Mouse (Mus musculus) kidney, embryonic 14.5 days (tissue): Measurements from ENCODE around the gene Phf14. TPM values are rescaled to one million over a fixed set of nuclear protein-coding genes. Genes with fewer than 3 reads are reported as not detected.

Source experiments
- ATAC-seq: fragments of 200-750 bp; cut with Nextera tagmentation; 2 replicates; pipeline ENCODE4 v1.8.0; 2017; ENCODE audit warnings: moderate number of reproducible peaks, mild to moderate bottlenecking, moderate TSS enrichment, moderate library complexity; ENCODE audit not compliant: low FRiP score, low TSS enrichment
- H3K27ac ChIP-seq: fragments of 300-500 bp; sonication (generic); 2 replicates; pipeline ENCODE4 v1.5.1; 2014; ENCODE audit warnings: low read depth, mild to moderate bottlenecking, low read length, moderate library complexity, mixed read lengths
- H3K27me3 ChIP-seq: fragments of 300-500 bp; sonication (generic); 2 replicates; pipeline ENCODE4 v1.6.1; 2014; ENCODE audit warnings: mild to moderate bottlenecking, low read length; ENCODE audit not compliant: control insufficient read depth, insufficient read depth
- H3K36me3 ChIP-seq: fragments of 300-500 bp; sonication (generic); 2 replicates; pipeline ENCODE4 v1.6.1; 2014; ENCODE audit warnings: low read length, mixed read lengths; ENCODE audit not compliant: control insufficient read depth, insufficient read depth
- H3K4me1 ChIP-seq: fragments of 300-500 bp; sonication (generic); 2 replicates; pipeline ENCODE4 v1.6.1; 2014; ENCODE audit warnings: low read length, mixed read lengths; ENCODE audit not compliant: control insufficient read depth, insufficient read depth
- H3K4me2 ChIP-seq: fragments of 300-500 bp; sonication (generic); replicated peaks from 2 replicates; pipeline ENCODE4 v1.6.1; 2014; ENCODE audit warnings: low read depth, mild to moderate bottlenecking, low read length
- H3K4me3 ChIP-seq: fragments of 300-500 bp; sonication (generic); 2 replicates; pipeline ENCODE4 v1.5.1; 2014; ENCODE audit warnings: mild to moderate bottlenecking, low read length
- H3K9ac ChIP-seq: fragments of 300-500 bp; sonication (generic); 2 replicates; pipeline ENCODE4 v1.6.1; 2014; ENCODE audit warnings: low read depth, mild to moderate bottlenecking, low read length, moderate library complexity
- H3K9me3 ChIP-seq: fragments of 300-500 bp; sonication (generic); 2 replicates; pipeline ENCODE4 v1.6.1; 2016; ENCODE audit warnings: low read length; ENCODE audit not compliant: control insufficient read depth
- WGBS: fragments of 180-500 bp; shearing (Covaris S2); extraction: QIAGEN DNeasy Blood & Tissue Kit; methylation state at CpG from one replicate; pipeline ENCODE4 v1.1.7; 2014; 5-methylcytosine and 5-hydroxymethylcytosine counted together
- polyA plus RNA-seq: library from polyadenylated mRNA; unstranded; fragments of >200 nt; fragmentation: Nextera tagmentation; extraction: Ambion mirVana; gene quantifications from 2 replicates; pipeline ENCODE4 v1.2.1, GENCODE M21; 2014

Phf14 gene
- polyA plus RNA-seq, 1 experiment from 2014 or later: 92.6 TPM

DNA sequence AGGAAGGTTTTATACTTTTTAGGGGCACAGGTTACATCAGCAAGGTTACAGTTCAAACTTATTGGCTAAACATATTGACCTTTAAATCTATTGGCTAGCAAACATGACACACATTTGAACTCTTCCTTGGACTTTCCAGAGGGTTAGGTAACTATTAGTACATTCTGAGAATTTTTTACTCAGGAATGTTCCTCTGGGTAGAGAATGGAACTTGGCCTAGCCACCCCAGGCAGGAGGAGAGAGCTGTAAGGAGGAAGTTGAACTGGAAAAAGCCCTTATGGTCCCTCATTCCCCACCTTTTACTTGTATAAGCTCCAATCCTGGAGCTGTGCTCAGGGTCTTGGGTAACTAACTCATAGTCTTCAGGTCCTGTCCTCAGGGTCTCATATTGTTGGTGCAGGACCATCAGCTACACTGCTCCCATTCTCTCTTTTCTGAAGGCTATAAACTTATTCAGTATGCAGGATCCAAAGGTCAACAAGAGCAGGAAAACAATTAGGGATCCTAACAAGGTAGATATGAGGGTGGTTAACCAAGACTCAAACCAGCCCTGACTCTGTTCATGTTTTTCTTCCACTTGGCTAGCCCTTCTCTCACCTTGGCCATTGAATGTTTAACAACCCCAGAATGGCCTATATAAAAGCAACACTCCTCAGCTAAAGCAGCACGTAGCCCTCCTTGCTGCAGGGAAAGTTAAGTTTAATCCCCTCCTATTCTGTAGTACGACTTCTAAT, 119.4 kb downstream of the Phf14 start:
- Histone ChIP-seq H3K9me3 (no peaks in the 10 kb centered on the region), H3K27me3 (no peaks in the 10 kb centered on the region), H3K36me3 (no peaks in the 10 kb centered on the region), H3K9ac (no peak overlapping the region), H3K4me3 (no peak overlapping the region), H3K4me1 (no peaks in the 10 kb centered on the region), H3K27ac (no peak overlapping the region), H3K4me2 (no peak overlapping the region)
- 80% methylated on average over 2 of the region's 2 CpGs for WGBS
- no peak for ATAC-seq

DNA sequence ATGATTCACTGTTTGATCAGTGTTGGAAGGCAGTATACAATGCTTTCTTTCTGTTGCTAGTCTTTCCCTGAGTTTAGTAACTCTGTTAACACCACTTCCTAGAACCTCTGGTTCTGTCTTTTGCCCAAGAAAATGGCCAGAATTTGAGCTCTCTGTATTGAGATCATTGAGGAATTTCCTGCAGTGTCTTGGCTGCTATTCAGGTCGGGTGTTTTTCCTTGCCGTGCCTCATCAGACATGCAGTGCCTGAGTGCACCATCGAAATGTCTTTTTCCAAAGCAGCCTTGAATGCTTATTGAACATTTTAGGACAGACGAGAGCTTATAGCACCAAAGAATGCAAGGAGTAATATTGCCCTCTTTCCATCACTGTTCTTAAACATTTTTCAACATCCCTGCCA, 127.0 kb downstream of the Phf14 start:
- no peaks in the 10 kb centered on the region for H3K27me3 ChIP-seq
- H3K27ac ChIP-seq: no peak overlapping the region
- H3K9me3 ChIP-seq: no peaks in the 10 kb centered on the region
- 60% methylated on average over 4 of the region's 4 CpGs for WGBS
- H3K4me3 ChIP-seq: no peak overlapping the region
- H3K36me3 ChIP-seq: no peaks in the 10 kb centered on the region
- no peak for ATAC-seq
- no peaks in the 10 kb centered on the region for H3K4me1 ChIP-seq
- no peak overlapping the region for H3K4me2 ChIP-seq
- H3K9ac ChIP-seq: no peak overlapping the region

GRCm38 (mm10) chr6:12038268-12038667, 130.7 kb downstream of the Phf14 start:
- Histone ChIP-seq H3K36me3 (no peaks in the 10 kb centered on the region), H3K27me3 (no peaks in the 10 kb centered on the region), H3K27ac (no peak overlapping the region), H3K4me3 (no peak overlapping the region), H3K4me2 (no peak overlapping the region), H3K9ac (no peak overlapping the region), H3K4me1 (no peaks in the 10 kb centered on the region), H3K9me3 (no peaks in the 10 kb centered on the region)
- no peak for ATAC-seq
- 85% methylated on average over 7 of the region's 7 CpGs for WGBS

DNA sequence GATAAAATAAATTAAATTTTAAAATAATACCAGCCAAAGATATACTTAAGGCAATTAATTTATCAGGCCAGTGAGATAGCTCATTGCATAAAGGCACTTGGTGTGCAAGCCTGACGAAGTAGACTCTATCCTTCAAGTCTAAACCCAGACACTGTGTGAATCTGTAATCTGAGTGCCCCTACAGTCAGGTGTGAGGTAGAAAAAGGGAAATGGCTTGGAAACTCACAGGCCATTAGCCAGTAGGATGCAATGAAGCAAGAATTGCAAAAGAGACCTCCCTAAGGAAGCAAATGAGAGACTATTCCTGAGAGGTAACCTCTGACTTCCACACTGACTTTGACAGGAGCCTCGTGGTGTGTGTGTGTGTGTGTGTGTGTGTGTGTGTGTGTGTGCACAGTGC, 145.3 kb downstream of the Phf14 start:
- peak; percentile 71; the same call in 1 of the 2 replicates for ATAC-seq
- Histone ChIP-seq H3K27ac (no peak overlapping the region), H3K9ac (no peak overlapping the region), H3K27me3 (no peaks in the 10 kb centered on the region), H3K9me3 (no peaks in the 10 kb centered on the region), H3K4me1 (no peaks in the 10 kb centered on the region), H3K4me3 (no peak overlapping the region), H3K36me3 (no peaks in the 10 kb centered on the region; the same call in 1 of the 2 replicates), H3K4me2 (no peak overlapping the region)
- WGBS: 37% methylated on average over 2 of the region's 2 CpGs

DNA sequence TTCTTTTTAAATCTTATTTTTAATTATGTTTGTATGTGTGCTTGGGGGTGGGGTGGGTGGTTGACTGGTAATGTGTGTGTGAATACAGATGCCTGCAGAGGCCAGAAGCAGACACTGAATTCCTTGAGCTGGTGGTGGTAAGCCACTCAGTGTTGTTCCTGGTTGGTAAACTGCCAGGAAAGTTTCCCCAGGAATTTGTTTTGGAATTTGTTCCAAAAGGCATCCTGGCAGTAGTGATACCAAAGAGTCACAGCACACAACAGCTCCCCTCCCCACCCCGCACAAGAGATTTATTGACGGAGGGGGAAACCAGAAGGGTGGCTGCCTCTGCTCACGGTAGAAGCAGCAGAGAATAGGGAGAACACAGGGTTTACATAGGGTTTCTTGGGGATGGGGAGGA, 146.5 kb downstream of the Phf14 start:
- Histone ChIP-seq H3K4me3 (no peak overlapping the region), H3K27me3 (no peaks in the 10 kb centered on the region), H3K36me3 (no peaks in the 10 kb centered on the region; the same call in 1 of the 2 replicates), H3K4me1 (no peaks in the 10 kb centered on the region), H3K4me2 (no peak overlapping the region), H3K27ac (no peak overlapping the region), H3K9ac (no peak overlapping the region), H3K9me3 (no peaks in the 10 kb centered on the region)
- no peak for ATAC-seq
- 54% methylated on average over 3 of the region's 3 CpGs for WGBS

DNA sequence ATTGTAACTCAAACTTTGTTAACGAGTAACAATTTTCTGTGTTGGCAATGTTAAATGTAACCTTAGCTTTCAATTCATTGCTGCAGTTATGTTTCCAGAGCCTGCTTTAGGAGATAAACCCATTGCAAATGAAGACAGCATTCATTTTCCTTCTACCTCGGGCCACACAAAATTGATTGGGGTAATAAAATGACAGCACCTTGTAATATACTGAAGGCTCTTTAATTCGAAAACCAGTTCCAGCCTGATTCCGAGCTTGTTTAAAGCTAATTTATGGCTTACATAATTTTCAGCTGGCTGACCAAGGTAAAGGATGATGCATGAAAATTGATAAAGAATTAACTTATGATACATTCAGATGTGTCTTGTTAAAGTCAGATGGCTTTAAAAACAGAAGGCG, 151.1 kb downstream of the Phf14 start:
- WGBS: 74% methylated on average over 5 of the region's 5 CpGs
- H3K36me3 ChIP-seq: no peaks in the 10 kb centered on the region; the same call in 1 of the 2 replicates
- H3K9me3 ChIP-seq: no peaks in the 10 kb centered on the region
- no peak overlapping the region for H3K27ac ChIP-seq
- no peak overlapping the region for H3K4me2 ChIP-seq
- no peak overlapping the region for H3K4me3 ChIP-seq
- no peak for ATAC-seq
- H3K27me3 ChIP-seq: no peaks in the 10 kb centered on the region
- H3K9ac ChIP-seq: no peak overlapping the region
- H3K4me1 ChIP-seq: no peaks in the 10 kb centered on the region

DNA sequence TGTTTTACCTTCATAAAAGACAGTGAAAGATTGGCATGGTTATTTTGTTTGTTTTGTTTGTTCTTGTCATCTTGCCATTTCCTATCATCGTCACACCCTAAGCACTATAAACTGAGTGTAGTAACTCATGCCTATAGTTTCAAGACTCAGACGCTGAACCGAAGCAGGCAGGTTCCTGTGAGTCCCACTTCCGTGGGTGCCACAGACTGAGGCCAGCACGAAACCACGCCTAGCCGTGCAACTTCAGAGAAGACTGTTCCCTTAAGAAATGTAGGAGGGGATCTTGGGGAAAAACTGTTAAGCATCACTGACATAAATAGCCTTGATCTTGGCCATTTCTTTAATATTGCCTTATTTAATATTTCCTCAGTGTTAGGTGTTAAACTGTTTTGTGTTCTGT, 152.4 kb downstream of the Phf14 start:
- Histone ChIP-seq H3K4me3 (no peak overlapping the region), H3K9ac (no peak overlapping the region), H3K27me3 (no peaks in the 10 kb centered on the region), H3K9me3 (no peaks in the 10 kb centered on the region), H3K27ac (no peak overlapping the region), H3K4me2 (no peak overlapping the region), H3K36me3 (no peaks in the 10 kb centered on the region; the same call in 1 of the 2 replicates), H3K4me1 (no peaks in the 10 kb centered on the region)
- ATAC-seq: no peak
- 90% methylated on average over 7 of the region's 7 CpGs for whole genome bisulfite sequencing

GRCm38 (mm10) chr6:12060452-12061140, 153.0 kb downstream of the Phf14 start:
- Histone ChIP-seq H3K9ac (no peak overlapping the region), H3K4me2 (no peak overlapping the region), H3K4me3 (no peak overlapping the region), H3K9me3 (no peaks in the 10 kb centered on the region), H3K4me1 (no peaks in the 10 kb centered on the region), H3K27ac (no peak overlapping the region), H3K36me3 (no peaks in the 10 kb centered on the region; the same call in 1 of the 2 replicates), H3K27me3 (no peaks in the 10 kb centered on the region)
- ATAC-seq: no peak
- 81% methylated on average over 9 of the region's 9 CpGs for WGBS

DNA sequence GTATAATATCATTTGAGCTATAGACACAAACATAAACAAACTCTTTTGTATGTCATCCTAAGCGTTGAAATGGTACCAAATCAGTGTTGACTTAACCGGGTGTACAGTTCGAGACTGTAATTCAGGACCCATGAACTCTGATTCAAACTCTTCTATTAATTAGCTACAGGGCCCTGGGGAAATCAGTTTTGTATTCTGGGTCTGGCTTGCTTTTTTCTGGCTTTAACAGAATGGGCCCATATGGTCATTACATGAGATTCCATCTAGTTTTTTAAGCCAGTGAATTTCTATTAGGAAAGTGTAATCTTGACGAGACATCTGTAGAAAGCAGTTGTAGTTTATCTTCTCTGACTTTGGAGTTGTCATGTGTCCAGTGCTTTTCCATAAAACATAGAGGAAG, 160.3 kb downstream of the Phf14 start:
- H3K9me3 ChIP-seq: no peaks in the 10 kb centered on the region
- no peak for ATAC-seq
- no peak overlapping the region for H3K4me3 ChIP-seq
- no peaks in the 10 kb centered on the region for H3K27me3 ChIP-seq
- H3K9ac ChIP-seq: no peak overlapping the region
- 80% methylated on average over 4 of the region's 4 CpGs for WGBS
- H3K4me1 ChIP-seq: no peaks in the 10 kb centered on the region
- no peaks in the 10 kb centered on the region; the same call in 1 of the 2 replicates for H3K36me3 ChIP-seq
- no peak overlapping the region for H3K4me2 ChIP-seq
- no peak overlapping the region for H3K27ac ChIP-seq
